Mouse (Mus musculus) liver, adult 2 months (tissue): ENCODE measurements around the gene Defb26.

Source experiments
- CTCF ChIP-seq: fragments of 200-500 bp; IDR thresholded peaks from 2 replicates; pipeline ENCODE4 v1.5.1; 2011; ENCODE audit warnings: low read depth, low read length, control low read depth
- POLR2A ChIP-seq: fragments of 200-500 bp; IDR thresholded peaks from 2 replicates; pipeline ENCODE4 v1.6.1; 2011; ENCODE audit warnings: low read length, control low read depth; ENCODE audit not compliant: insufficient read depth; ENCODE audit errors: extremely low read depth

DNA sequence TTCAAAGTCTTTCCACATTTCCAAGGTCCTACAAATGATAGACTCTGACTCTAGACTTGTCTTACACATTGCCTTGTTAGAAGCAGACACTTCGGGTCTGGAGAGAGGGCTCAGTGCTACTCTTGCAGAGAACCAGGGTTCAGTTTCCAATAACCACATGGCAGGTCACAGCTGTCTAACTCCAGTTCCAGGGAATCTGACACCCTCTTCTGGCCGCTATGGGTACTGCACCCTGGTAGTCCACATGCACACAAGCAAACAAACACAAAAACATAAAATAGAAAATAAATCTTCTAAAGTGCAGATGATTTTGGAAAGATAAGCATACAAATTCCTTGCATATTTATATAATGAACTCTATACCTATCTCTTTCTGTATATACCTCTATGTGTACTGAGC is 24.5 kb downstream of the Defb26 start:
- TF ChIP-seq POLR2A (no peak), CTCF (peak; percentile 13; the same call in 1 of the 2 replicates)
